Mouse (Mus musculus) heart, embryonic 16.5 days (tissue): ENCODE data around the gene Vezt. TPM values are rescaled to one million over a fixed set of nuclear protein-coding genes. Genes with fewer than 3 reads are reported as not detected.

Source experiments
- ATAC-seq: fragments of 200-750 bp; cut with Nextera tagmentation; replicated peaks from 2 replicates; pipeline ENCODE4 v1.8.0; 2017; ENCODE audit warnings: moderate number of reproducible peaks; ENCODE audit not compliant: insufficient read depth, low FRiP score; ENCODE audit errors: extremely low read depth
- H3K27ac ChIP-seq: fragments of 300-500 bp; sonication (generic); 2 replicates; pipeline ENCODE4 v1.5.1; 2014; ENCODE audit warnings: mild to moderate bottlenecking, low read length, control low read depth, moderate library complexity
- H3K27me3 ChIP-seq: fragments of 300-500 bp; sonication (generic); 2 replicates; pipeline ENCODE4 v1.6.1; 2014; ENCODE audit warnings: low read length, mixed read lengths; ENCODE audit not compliant: control insufficient read depth, insufficient read depth
- H3K36me3 ChIP-seq: fragments of 300-500 bp; sonication (generic); 2 replicates; pipeline ENCODE4 v1.6.1; 2014; ENCODE audit not compliant: control insufficient read depth, insufficient read depth
- H3K4me1 ChIP-seq: fragments of 300-500 bp; sonication (generic); 2 replicates; pipeline ENCODE4 v1.6.1; 2014; ENCODE audit warnings: low read length, mixed read lengths; ENCODE audit not compliant: control insufficient read depth, insufficient read depth
- H3K4me2 ChIP-seq: fragments of 300-500 bp; sonication (generic); 2 replicates; pipeline ENCODE4 v1.6.1; 2014; ENCODE audit warnings: low read depth, mild to moderate bottlenecking, control low read depth, low read length
- H3K4me3 ChIP-seq: fragments of 300-500 bp; sonication (generic); 2 replicates; pipeline ENCODE4 v1.5.1; 2014; ENCODE audit warnings: mild to moderate bottlenecking, control low read depth, low read length
- H3K9ac ChIP-seq: fragments of 300-500 bp; sonication (generic); 2 replicates; pipeline ENCODE4 v1.6.1; 2014; ENCODE audit warnings: low read length, control low read depth
- H3K9me3 ChIP-seq: fragments of 300-500 bp; sonication (generic); replicated peaks from 2 replicates; pipeline ENCODE4 v1.6.1; 2016; ENCODE audit warnings: low read length; ENCODE audit not compliant: control insufficient read depth
- WGBS: fragments of 180-500 bp; shearing (Covaris S2); extraction: QIAGEN DNeasy Blood & Tissue Kit; methylation state at CpG from one replicate; pipeline ENCODE4 v1.1.7; 2014; 5-methylcytosine and 5-hydroxymethylcytosine counted together
- polyA plus RNA-seq: library from polyadenylated mRNA; unstranded; fragments of >200 nt; fragmentation: Nextera tagmentation; extraction: Ambion mirVana; gene quantifications from 2 replicates; pipeline ENCODE4 v1.2.1, GENCODE M21; 2015

The Vezt gene
- polyA plus RNA-seq, 1 experiment from 2014 or later, result 22.5 TPM

DNA sequence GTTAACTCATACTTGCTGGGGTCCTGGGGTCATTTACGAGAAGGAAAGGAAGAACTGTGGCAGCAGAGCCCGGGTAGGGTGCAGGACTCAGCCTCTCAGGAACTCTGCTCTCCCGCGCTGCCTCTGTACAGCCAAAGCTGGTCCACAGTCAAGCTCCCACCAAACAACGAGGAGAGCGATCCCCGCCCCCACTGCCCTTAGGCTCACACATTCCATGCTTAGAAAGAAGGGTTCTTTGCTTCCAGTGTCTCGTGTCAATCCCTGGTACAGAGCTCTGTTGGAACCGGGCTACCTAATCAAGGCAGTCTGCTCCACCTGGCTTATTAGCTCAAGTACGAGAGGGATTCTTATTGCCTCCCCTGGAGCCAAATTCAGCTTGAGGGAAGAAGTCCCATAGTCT is 128.2 kb downstream of the Vezt start:
- no peak overlapping the region for H3K4me3 ChIP-seq
- H3K4me1 ChIP-seq, result no peaks in the 10 kb centered on the region
- no peaks in the 10 kb centered on the region for H3K27me3 ChIP-seq
- ATAC-seq, result no peak
- WGBS, result 54% methylated on average over 10 of the region's 10 CpGs
- H3K9me3 ChIP-seq, result no peaks in the 10 kb centered on the region
- H3K27ac ChIP-seq, result no peak overlapping the region
- H3K9ac ChIP-seq, result no peak overlapping the region
- no peak overlapping the region for H3K4me2 ChIP-seq
- H3K36me3 ChIP-seq, result no peaks in the 10 kb centered on the region

DNA sequence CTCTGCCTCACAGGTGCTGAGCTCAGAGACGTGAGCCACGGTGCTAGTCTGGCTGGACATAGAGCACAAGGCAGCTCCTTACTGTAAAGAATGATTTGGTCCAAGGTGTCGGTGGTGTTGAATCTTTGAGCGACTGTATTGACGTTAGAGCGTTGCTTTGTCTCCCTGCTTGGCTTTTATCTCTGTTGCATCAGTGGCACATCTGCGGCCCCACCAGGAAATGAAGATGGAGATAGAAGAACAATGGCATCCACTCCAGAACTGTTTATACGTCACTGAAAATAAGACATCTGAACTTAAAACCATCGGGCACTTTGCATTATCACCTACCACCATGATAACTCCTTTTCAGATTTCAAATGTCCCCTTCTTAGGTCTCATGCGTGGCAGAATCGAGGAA is 135.7 kb downstream of the Vezt start:
- Histone ChIP-seq H3K27ac (no peak overlapping the region), H3K9me3 (no peaks in the 10 kb centered on the region), H3K27me3 (no peaks in the 10 kb centered on the region), H3K9ac (no peak overlapping the region), H3K4me1 (no peaks in the 10 kb centered on the region), H3K4me3 (no peak overlapping the region), H3K4me2 (no peak overlapping the region), H3K36me3 (no peaks in the 10 kb centered on the region)
- WGBS, result 73% methylated on average over 11 of the region's 11 CpGs
- no peak for ATAC-seq

DNA sequence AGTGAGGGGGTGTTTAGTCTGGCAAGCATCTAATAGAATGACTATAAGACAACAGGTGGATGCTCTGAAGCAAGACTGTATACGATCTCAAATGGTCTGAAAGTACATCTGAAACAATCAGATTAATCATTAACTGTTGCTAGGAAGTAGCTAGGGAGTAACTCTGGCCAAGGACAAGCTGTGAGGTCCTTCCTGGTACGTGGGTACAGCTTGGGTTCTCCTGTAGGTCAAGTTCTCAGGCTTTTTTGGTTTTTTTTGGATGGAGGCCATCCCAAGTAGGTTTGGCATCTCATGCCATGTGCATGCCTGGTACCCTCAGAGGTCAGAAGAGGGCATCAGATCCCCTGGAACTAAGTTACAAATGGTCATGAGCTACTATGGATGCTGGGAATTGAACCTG is 136.3 kb downstream of the Vezt start:
- WGBS, result 63% methylated on average over 2 of the region's 2 CpGs
- H3K27me3 ChIP-seq, result no peaks in the 10 kb centered on the region
- no peak for ATAC-seq
- no peaks in the 10 kb centered on the region for H3K4me1 ChIP-seq
- H3K27ac ChIP-seq, result no peak overlapping the region
- H3K4me3 ChIP-seq, result no peak overlapping the region
- H3K36me3 ChIP-seq, result no peaks in the 10 kb centered on the region
- H3K4me2 ChIP-seq, result no peak overlapping the region
- no peaks in the 10 kb centered on the region for H3K9me3 ChIP-seq
- no peak overlapping the region for H3K9ac ChIP-seq

GRCm38 (mm10) chr10:93897043-93897646 is 138.5 kb downstream of the Vezt start, which contains the start of gene Metap2:
Gene Metap2, minus strand, starts transcription at chr10:93897093.
- no peaks in the 10 kb centered on the region for H3K4me1 ChIP-seq
- H3K9me3 ChIP-seq, result no peaks in the 10 kb centered on the region
- no peak within 1 kb of the TSS for H3K27ac ChIP-seq
- no peak within 1 kb of the TSS for H3K4me2 ChIP-seq
- no peak within 1 kb of the TSS for H3K9ac ChIP-seq
- no peak within 1 kb of the TSS for H3K4me3 ChIP-seq
- ATAC-seq, result no peak
- H3K36me3 ChIP-seq, result no peaks in the 10 kb centered on the region
- no peaks in the 10 kb centered on the region for H3K27me3 ChIP-seq
- 68% methylated on average over 7 of the region's 7 CpGs for WGBS

DNA sequence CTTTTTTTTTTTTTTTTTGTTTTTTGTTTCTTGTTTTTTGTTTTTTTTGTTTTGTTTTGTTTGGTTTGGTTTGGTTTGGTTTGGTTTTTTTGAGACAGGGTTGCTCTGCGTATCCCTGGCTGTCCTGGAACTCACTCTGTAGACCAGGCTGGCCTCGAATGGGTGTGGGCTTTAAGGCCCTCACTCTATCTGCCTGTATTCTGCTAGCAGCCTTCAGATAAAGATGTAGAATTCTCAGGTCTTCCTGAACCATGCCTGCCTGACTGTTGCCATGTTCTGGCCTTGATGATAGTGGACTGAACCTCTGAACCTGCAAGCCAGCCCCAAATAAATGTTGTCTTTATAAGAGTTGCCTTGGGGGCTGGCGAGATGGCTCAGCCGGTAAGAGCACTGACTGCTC is 143.1 kb downstream of the Vezt start:
- H3K36me3 ChIP-seq, result no peaks in the 10 kb centered on the region
- 95% methylated on average over 4 of the region's 4 CpGs for WGBS
- ATAC-seq, result no peak
- H3K4me3 ChIP-seq, result no peak overlapping the region
- H3K9ac ChIP-seq, result no peak overlapping the region
- no peak overlapping the region for H3K4me2 ChIP-seq
- no peaks in the 10 kb centered on the region for H3K9me3 ChIP-seq
- peaks cover 11% of the 10 kb centered on the region for H3K4me1 ChIP-seq
- H3K27me3 ChIP-seq, result no peaks in the 10 kb centered on the region
- H3K27ac ChIP-seq, result no peak overlapping the region

- Histone ChIP-seq H3K27me3 (no peaks in the 10 kb centered on the region), H3K36me3 (peaks cover 4% of the 10 kb centered on the region), H3K9me3 (no peaks in the 10 kb centered on the region), H3K4me2 (no peak overlapping the region), H3K4me3 (no peak overlapping the region), H3K9ac (no peak overlapping the region), H3K4me1 (peaks cover 11% of the 10 kb centered on the region), H3K27ac (no peak overlapping the region)
- ATAC-seq, result no peak
- WGBS, result 96% methylated on average over 1 of the region's 1 CpGs
These were observed 144.6 kb downstream of the Vezt start for GRCm38 (mm10) chr10:93891031-93891430.

DNA sequence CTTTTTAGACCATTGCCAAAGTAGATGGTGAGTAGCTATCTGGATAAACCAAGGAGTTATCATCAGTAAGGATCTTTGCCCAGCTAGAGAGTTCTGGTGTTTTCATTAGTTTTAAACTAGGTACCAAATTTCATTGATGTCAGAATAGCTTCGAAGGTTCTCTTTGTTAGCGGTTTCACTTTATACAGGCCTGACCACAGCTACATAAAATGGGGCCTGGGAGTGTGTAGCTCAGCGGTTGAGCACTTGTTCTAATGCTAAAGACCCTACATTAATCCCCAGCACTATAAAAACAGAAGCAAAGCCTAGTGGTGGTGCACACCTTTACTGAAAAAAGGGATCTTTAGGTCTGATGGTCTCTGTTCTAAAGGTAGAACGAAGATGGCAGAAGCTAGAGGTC is 145.1 kb downstream of the Vezt start:
- WGBS, result 68% methylated on average over 4 of the region's 4 CpGs
- no peak for ATAC-seq
- Histone ChIP-seq H3K27ac (no peak overlapping the region), H3K4me3 (peak overlapping the region; percentile 70), H3K4me2 (peak overlapping the region; percentile 82), H3K9ac (peak overlapping the region; percentile 80), H3K4me1 (peaks cover 11% of the 10 kb centered on the region), H3K36me3 (peaks cover 7% of the 10 kb centered on the region), H3K9me3 (no peaks in the 10 kb centered on the region), H3K27me3 (no peaks in the 10 kb centered on the region)

GRCm38 (mm10) chr10:93889976-93890375 is 145.6 kb downstream of the Vezt start:
- ATAC-seq, result peak; percentile 30

GRCm38 (mm10) chr10:93889579-93889950 is 146.1 kb downstream of the Vezt start:
- WGBS, result 0% methylated on average over 23 of the region's 30 CpGs
- Histone ChIP-seq H3K9ac (peak overlapping the region; percentile 80), H3K36me3 (peaks cover 13% of the 10 kb centered on the region), H3K27me3 (no peaks in the 10 kb centered on the region), H3K27ac (peak overlapping the region; percentile 93), H3K4me3 (peak overlapping the region; percentile 70), H3K9me3 (no peaks in the 10 kb centered on the region), H3K4me1 (peaks cover 11% of the 10 kb centered on the region), H3K4me2 (peak overlapping the region; percentile 82)
- ATAC-seq, result peak; percentile 98

More at GRCm38 (mm10) chr10:93889976-93890375, 145.6 kb downstream of the Vezt start:
- peaks cover 11% of the 10 kb centered on the region for H3K36me3 ChIP-seq
- H3K27ac ChIP-seq, result peak overlapping the region; percentile 93
- H3K9ac ChIP-seq, result peak overlapping the region; percentile 80
- H3K4me1 ChIP-seq, result peaks cover 11% of the 10 kb centered on the region
- no peaks in the 10 kb centered on the region for H3K27me3 ChIP-seq
- no peaks in the 10 kb centered on the region for H3K9me3 ChIP-seq
- H3K4me3 ChIP-seq, result peak overlapping the region; percentile 70
- H3K4me2 ChIP-seq, result peak overlapping the region; percentile 82
- WGBS, result under 1% methylated on average over 22 of the region's 22 CpGs
